Mouse (Mus musculus) heart, postnatal 0 days (tissue): ENCODE data around the gene Prkch.
A peak's percentile ranks its signal among the peaks of the same experiment; 100 is the strongest.

Source experiments
- CTCF ChIP-seq: IDR thresholded peaks from 2 replicates; pipeline ENCODE4 v1.5.1; 2016; ENCODE audit warnings: antibody characterized with exemption, control low read depth, low read depth
- EP300 ChIP-seq: IDR thresholded peaks from 2 replicates; pipeline ENCODE4 v1.6.1; 2016; ENCODE audit warnings: antibody characterized with exemption, low read depth

GRCm38 (mm10) chr12:73591625-73592024 lies 7.0 kb downstream of the Prkch start:
- TF ChIP-seq EP300 (peak; percentile 89), CTCF (no peak)
